Mouse (Mus musculus) ES-Bruce4 (cell line): Measurements from ENCODE around the gene Slc30a7. TPM values are rescaled to one million over a fixed set of nuclear protein-coding genes. Genes with fewer than 3 reads are reported as not detected.

Experiments used
- H3K27ac ChIP-seq: 2 replicates; pipeline ENCODE4 v1.5.1; 2012; ENCODE audit warnings: low read length, inconsistent platforms; ENCODE audit not compliant: insufficient read depth
- H3K27me3 ChIP-seq: 2 replicates; pipeline ENCODE4 v1.6.1; 2012; ENCODE audit warnings: mild to moderate bottlenecking, low read length, inconsistent platforms; ENCODE audit not compliant: control insufficient read depth, poor library complexity, insufficient read depth, severe bottlenecking
- H3K36me3 ChIP-seq: 2 replicates; pipeline ENCODE4 v1.6.1; 2012; ENCODE audit warnings: inconsistent platforms, mild to moderate bottlenecking, low read length, moderate library complexity; ENCODE audit not compliant: control insufficient read depth, poor library complexity, insufficient read depth, severe bottlenecking
- H3K4me1 ChIP-seq: one replicate; pipeline ENCODE4 v1.8.1; 2011; ENCODE audit warnings: low read length; ENCODE audit not compliant: control insufficient read depth, insufficient read depth
- H3K4me3 ChIP-seq: 2 replicates; pipeline ENCODE4 v1.5.1; 2011; ENCODE audit warnings: low read depth, mild to moderate bottlenecking, low read length
- H3K9ac ChIP-seq: 2 replicates; pipeline ENCODE4 v1.6.1; 2012; ENCODE audit warnings: low read depth, mild to moderate bottlenecking, inconsistent platforms; ENCODE audit not compliant: poor library complexity, severe bottlenecking
- H3K9me3 ChIP-seq: replicated peaks from 2 replicates; pipeline ENCODE4 v1.6.1; 2012; ENCODE audit warnings: mild to moderate bottlenecking, low read length, inconsistent platforms; ENCODE audit not compliant: control insufficient read depth, poor library complexity, insufficient read depth, severe bottlenecking
- CTCF ChIP-seq: IDR thresholded peaks from one replicate; pipeline ENCODE4 v1.8.1; 2011; ENCODE audit warnings: low read depth, low read length
- EP300 ChIP-seq: IDR thresholded peaks from 2 replicates; pipeline ENCODE4 v1.6.1; 2011; ENCODE audit warnings: low read depth, low read length; ENCODE audit not compliant: insufficient read depth
- POLR2A ChIP-seq: IDR thresholded peaks from one replicate; pipeline ENCODE4 v1.8.1; 2011; ENCODE audit warnings: low read length; ENCODE audit not compliant: insufficient read depth
- polyA plus RNA-seq: library from polyadenylated mRNA; stranded (reverse); fragments of >200 nt; gene quantifications from 2 replicates; pipeline ENCODE4 v1.2.4, GENCODE M21; 2011; ENCODE audit warnings: low read depth; ENCODE audit not compliant: missing spikeins, insufficient read depth, insufficient read length

Slc30a7 gene
- polyA plus RNA-seq, 1 experiment = 27.7 TPM

- no peak overlapping the region for H3K4me3 ChIP-seq
- no peaks in the 10 kb centered on the region for H3K36me3 ChIP-seq
- H3K27me3 ChIP-seq = no peaks in the 10 kb centered on the region
- H3K9ac ChIP-seq = no peak overlapping the region
- H3K4me1 ChIP-seq = no peaks in the 10 kb centered on the region
- TF ChIP-seq EP300 = no peak
- TF ChIP-seq POLR2A = no peak
- no peak for TF ChIP-seq CTCF
- no peaks in the 10 kb centered on the region for H3K9me3 ChIP-seq
- H3K27ac ChIP-seq = no peak overlapping the region
These were observed 26.1 kb upstream of the Slc30a7 start for GRCm38 (mm10) chr3:116033218-116033870.

- H3K9ac ChIP-seq = no peak overlapping the region
- no peak overlapping the region for H3K4me3 ChIP-seq
- H3K27ac ChIP-seq = no peak overlapping the region
- H3K9me3 ChIP-seq = no peaks in the 10 kb centered on the region
- H3K27me3 ChIP-seq = no peaks in the 10 kb centered on the region
- H3K4me1 ChIP-seq = no peaks in the 10 kb centered on the region
- no peak for TF ChIP-seq POLR2A
- no peak for TF ChIP-seq CTCF
- no peak for TF ChIP-seq EP300
- 0 out of 2 replicates have a peak, but pooled peaks cover 3% of the 10 kb centered on the region for H3K36me3 ChIP-seq
These were observed 23.1 kb upstream of the Slc30a7 start for GRCm38 (mm10) chr3:116030152-116030788.

GRCm38 (mm10) chr3:116026996-116027395 is 19.8 kb upstream of the Slc30a7 start:
- TF ChIP-seq POLR2A (no peak), CTCF (no peak), EP300 (no peak)
- no peak overlapping the region for H3K27ac ChIP-seq
- H3K27me3 ChIP-seq = no peaks in the 10 kb centered on the region
- no peaks in the 10 kb centered on the region for H3K9me3 ChIP-seq
- H3K36me3 ChIP-seq = 0 out of 2 replicates have a peak, but pooled peaks cover 3% of the 10 kb centered on the region
- H3K9ac ChIP-seq = no peak overlapping the region
- no peak overlapping the region for H3K4me3 ChIP-seq
- no peaks in the 10 kb centered on the region for H3K4me1 ChIP-seq

- no peak overlapping the region for H3K4me3 ChIP-seq
- no peaks in the 10 kb centered on the region for H3K4me1 ChIP-seq
- H3K27me3 ChIP-seq = no peaks in the 10 kb centered on the region
- no peaks in the 10 kb centered on the region for H3K9me3 ChIP-seq
- no peak overlapping the region for H3K9ac ChIP-seq
- H3K27ac ChIP-seq = no peak overlapping the region
- H3K36me3 ChIP-seq = 0 out of 2 replicates have a peak, but pooled peaks cover 3% of the 10 kb centered on the region
- TF ChIP-seq CTCF (no peak), EP300 (no peak), POLR2A (no peak)
These were observed 18.5 kb upstream of the Slc30a7 start for GRCm38 (mm10) chr3:116025701-116026100.

- no peak overlapping the region for H3K4me3 ChIP-seq
- TF ChIP-seq EP300 = no peak
- no peak for TF ChIP-seq CTCF
- no peak for TF ChIP-seq POLR2A
- H3K36me3 ChIP-seq = 0 out of 2 replicates have a peak, but pooled peaks cover 3% of the 10 kb centered on the region
- H3K27ac ChIP-seq = no peak overlapping the region
- no peak overlapping the region for H3K9ac ChIP-seq
- H3K9me3 ChIP-seq = no peaks in the 10 kb centered on the region
- no peaks in the 10 kb centered on the region for H3K27me3 ChIP-seq
- H3K4me1 ChIP-seq = no peaks in the 10 kb centered on the region
These were observed 17.5 kb upstream of the Slc30a7 start for GRCm38 (mm10) chr3:116024669-116025068.

- Histone ChIP-seq H3K36me3 (0 out of 2 replicates have a peak, but pooled peaks cover 3% of the 10 kb centered on the region), H3K27me3 (no peaks in the 10 kb centered on the region), H3K4me1 (no peaks in the 10 kb centered on the region), H3K9me3 (no peaks in the 10 kb centered on the region), H3K27ac (no peak overlapping the region), H3K9ac (no peak overlapping the region), H3K4me3 (no peak overlapping the region)
- TF ChIP-seq EP300 (no peak), POLR2A (no peak), CTCF (no peak)
These were observed 17.0 kb upstream of the Slc30a7 start for GRCm38 (mm10) chr3:116024236-116024635.
